Mouse (Mus musculus) heart, adult 10 weeks (tissue): ENCODE results near the gene Ubxn7. TPM values are rescaled to one million over a fixed set of nuclear protein-coding genes. Genes with fewer than 3 reads are reported as not detected.

Source experiments
- polyA plus RNA-seq: library from polyadenylated mRNA; stranded (reverse); fragments of 350-450 nt; fragmentation: Illumina TruSeq; extraction: RNeasy Lipid Tissue Mini Kit (QIAGEN cat#74804); gene quantifications from one replicate; pipeline ENCODE4 v1.2.3, GENCODE M21; 2014; ENCODE audit warnings: low read depth, low replicate concordance

The Ubxn7 gene
- 8.4 TPM for polyA plus RNA-seq

GRCm38 (mm10) chr16:32332040-32332555 lies at the start of gene Ubxn7:
Gene Ubxn7, plus strand, starts transcription at chr16:32332257.

GRCm38 (mm10) chr16:32400267-32400666 lies 68.2 kb downstream of the Ubxn7 start, which contains the start of gene Tm4sf19:
Gene Tm4sf19, plus strand, starts transcription at chr16:32400506.

GRCm38 (mm10) chr16:32419517-32420483 lies 87.7 kb downstream of the Ubxn7 start, which contains the start of gene Tctex1d2:
Gene Tctex1d2, plus strand, starts transcription at chr16:32419702.

GRCm38 (mm10) chr16:32430474-32431046 lies 98.5 kb downstream of the Ubxn7 start, which contains the start of gene Pcyt1a:
Gene Pcyt1a, plus strand, starts transcription at chr16:32430921.

Other genes with a start within 250 kb of the Ubxn7 start
- 21.0 TPM for gene Pigx, start 232.5 kb upstream of the Ubxn7 start, polyA plus RNA-seq
- 14.8 TPM for gene Cep19, start 232.5 kb upstream of the Ubxn7 start, polyA plus RNA-seq
- 6.8 TPM for gene Nrros, start 166.7 kb upstream of the Ubxn7 start, polyA plus RNA-seq
- not detected for gene Bex6, start 152.4 kb upstream of the Ubxn7 start, polyA plus RNA-seq
- 11.7 TPM for gene Fbxo45, start 85.1 kb upstream of the Ubxn7 start, polyA plus RNA-seq
- gene Wdr53, start 85.0 kb upstream of the Ubxn7 start, polyA plus RNA-seq = 12.2 TPM
- gene Smco1, start 60.8 kb upstream of the Ubxn7 start, polyA plus RNA-seq = 26.7 TPM
- gene Rnf168, start 54.8 kb upstream of the Ubxn7 start, polyA plus RNA-seq = 11.6 TPM
- gene Tm4sf19, start 68.2 kb downstream of the Ubxn7 start, polyA plus RNA-seq = not detected
- 17.7 TPM for gene Tctex1d2, start 87.4 kb downstream of the Ubxn7 start, polyA plus RNA-seq
- gene Pcyt1a, start 98.7 kb downstream of the Ubxn7 start, polyA plus RNA-seq = 71.4 TPM
- gene Slc51a, start 155.6 kb downstream of the Ubxn7 start, polyA plus RNA-seq = 1.2 TPM
- not detected for gene Zdhhc19, start 164.0 kb downstream of the Ubxn7 start, polyA plus RNA-seq